Mouse (Mus musculus) urinary bladder, postnatal 14 days (tissue): ENCODE results near the gene Tmem53.

Experiments
- DNase-seq: peaks from one replicate; pipeline ENCODE4 v3.0.0; 2021; ENCODE audit warnings: low spot score

The Tmem53 gene

DNA sequence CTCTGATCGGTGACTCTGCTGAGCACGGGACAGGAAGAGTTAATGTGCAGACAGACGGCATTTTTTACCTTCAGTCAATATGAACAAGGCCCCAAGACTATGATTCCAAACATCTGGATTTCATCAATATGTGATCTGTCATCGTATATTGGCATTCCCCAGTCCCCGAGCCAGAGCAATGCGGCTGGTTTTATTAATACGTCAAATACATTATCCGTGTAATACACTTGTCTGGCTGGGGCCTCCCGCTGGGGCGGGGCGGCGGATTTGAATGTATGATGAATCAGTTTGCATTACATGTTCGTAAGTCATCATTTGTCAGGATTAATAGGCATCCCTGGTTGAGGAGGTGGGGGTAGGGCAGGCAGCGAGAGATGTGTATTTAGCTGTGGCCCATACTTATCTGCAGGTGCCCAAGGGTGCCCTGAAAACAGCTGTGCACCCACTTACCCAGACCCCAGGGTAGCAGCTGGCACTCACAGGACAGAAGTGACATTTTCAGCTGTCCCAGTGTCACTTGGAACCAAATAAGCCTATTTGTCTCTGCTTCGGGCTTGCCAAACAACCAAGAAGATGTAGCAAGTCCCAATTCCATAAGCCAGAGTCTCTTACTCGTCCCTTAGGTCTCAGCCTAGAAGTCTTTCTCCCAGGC lies 63.2 kb downstream of the Tmem53 start:
- DNase-seq, result no peak

DNA sequence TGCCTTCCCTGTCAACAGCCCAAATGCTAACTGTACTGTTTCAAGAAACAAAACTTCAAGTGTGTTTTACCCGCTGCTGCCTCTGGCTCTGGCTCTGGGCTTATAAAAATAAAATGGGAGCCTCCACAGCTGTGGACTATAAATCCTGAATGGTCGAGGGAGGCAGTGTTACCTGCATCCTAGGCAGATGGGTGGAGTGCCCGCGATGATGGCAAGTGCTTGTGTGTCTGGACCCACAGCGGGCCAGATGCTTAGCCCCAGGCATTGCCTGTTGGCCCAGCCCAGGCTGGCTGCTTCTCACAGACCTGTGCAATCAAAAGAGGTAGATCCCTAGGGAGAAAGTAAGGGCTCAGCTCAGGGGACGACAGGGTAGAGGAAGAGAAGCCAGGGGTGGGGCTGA lies 65.0 kb downstream of the Tmem53 start:
- DNase-seq, result no peak

GRCm38 (mm10) chr4:117317701-117318190 lies 66.0 kb downstream of the Tmem53 start:
- no peak for DNase-seq
